Comparison of ENCODE assay signal across 13 mouse cellular contexts in the genomic region with DNA sequence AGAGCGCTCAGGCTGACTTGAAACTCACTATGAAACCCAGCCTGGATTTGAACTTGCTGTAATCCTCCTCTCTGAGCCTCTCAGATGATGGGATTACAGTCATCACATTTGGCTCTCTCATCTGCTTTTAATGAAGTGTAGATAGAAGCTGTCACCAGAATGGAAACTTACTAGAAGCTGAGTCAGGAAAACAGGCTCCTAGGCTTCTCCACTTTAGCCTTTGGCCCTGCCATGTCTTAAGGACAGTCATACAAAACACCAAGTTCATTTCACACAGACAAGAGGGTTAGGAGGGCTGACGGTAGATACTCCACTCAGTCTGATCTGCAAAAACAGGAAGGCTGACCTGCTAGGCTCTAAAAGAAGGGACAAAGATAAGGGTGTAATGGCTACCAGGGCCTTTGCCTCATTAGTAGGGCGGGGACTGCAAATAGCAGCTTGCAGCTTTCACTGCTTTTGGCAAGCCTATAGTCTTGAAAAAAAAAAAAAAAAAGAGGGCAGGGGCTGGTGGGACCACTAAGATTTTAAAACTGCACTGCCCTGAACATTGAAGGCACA. TPM values are rescaled to one million over a fixed set of nuclear protein-coding genes. Genes with fewer than 3 reads are reported as not detected.
DNase-seq lines count a peak whose midpoint lies in the region; ATAC-seq and TF ChIP-seq lines count a peak whose summit lies in the region.
"Had no signal": no experiment of that assay in that cellular context is flagged by ENCODE, and none has a peak within 500 bp of the region (broad histone marks: within the 10 kb centered on the region; RNA-seq: fewer than 3 reads in every experiment).

No protein-coding gene starts in this region.

- H3K36me3 ChIP-seq in lung, postnatal 0 days (ENCODE audit: insufficient read depth, low read length) = peaks cover 11% of the 10 kb centered on the region; the same call in 1 of the 2 replicates
- peaks cover 77% of the 10 kb centered on the region for H3K36me3 ChIP-seq in liver, embryonic 13.5 days

- H3K9ac ChIP-seq in lung, postnatal 0 days (replicated peaks; ENCODE audit: low read depth) = no peak overlapping the region
- peak overlapping the region; percentile 62 for H3K9ac ChIP-seq in liver, embryonic 13.5 days
- H3K9ac ChIP-seq: embryonic facial prominence, embryonic 13.5 days had no signal

- no peak overlapping the region for H3K4me3 ChIP-seq in lung, postnatal 0 days (ENCODE audit: low read depth, low read length)
- H3K4me3 ChIP-seq in liver, embryonic 13.5 days (replicated peaks) = peak overlapping the region; percentile 28
- H3K4me3 ChIP-seq: embryonic facial prominence, embryonic 13.5 days; myocyte had no signal

- ATAC-seq in lung, postnatal 0 days = no peak
- peak; percentile 70 for ATAC-seq in liver, embryonic 13.5 days (ENCODE audit: low read depth)

- 61% methylated on average over 3 of the region's 3 CpGs for WGBS in lung, postnatal 0 days
- WGBS in liver, embryonic 13.5 days (ENCODE audit: insufficient replicate concordance) = 41% methylated on average over 3 of the region's 3 CpGs

- H3K4me1 ChIP-seq in lung, postnatal 0 days (ENCODE audit: insufficient read depth, low read depth, low read length) = peaks cover 3% of the 10 kb centered on the region; the same call in 1 of the 2 replicates
- peaks cover 81% of the 10 kb centered on the region for H3K4me1 ChIP-seq in liver, embryonic 13.5 days (replicated peaks)

- intact Hi-C loops in heart, postnatal 25 days (cut with DNase I) = loop anchor here (5.0 kb wide), 1 partner anchor 93 kb away; no protein-coding TSS in a partner anchor

- TF ChIP-seq CTCF in lung, postnatal 0 days (IDR thresholded peaks at IDR 0.05) = no peak

- peak overlapping the region; percentile 60 for H3K27ac ChIP-seq in lung, postnatal 0 days (ENCODE audit: low read length)
- peak overlapping the region; percentile 94 for H3K27ac ChIP-seq in liver, embryonic 13.5 days

- TF ChIP-seq EP300 in lung, postnatal 0 days (IDR thresholded peaks at IDR 0.05) = no peak

- DNase-seq in heart, adult 11 months = peak; percentile 89
- DNase-seq in heart, postnatal 25 days (ENCODE audit: low spot score) = no peak
- no peak for DNase-seq in lung, postnatal 0 days (ENCODE audit: low spot score)
- DNase-seq in lung, postnatal 4 days = no peak
- no peak for DNase-seq in liver, embryonic 13.5 days
- no peak for DNase-seq in thymus, adult 18-20 months
- DNase-seq in cerebellum, adult 9-11 months = no peak
- DNase-seq in cerebellum, postnatal 4 days (ENCODE audit: low spot score in 2 of 2) = no peak
- DNase-seq: gastrocnemius, postnatal 10 days; kidney, adult 8-10 months; layer of hippocampus, postnatal 36 days had no signal

- H3K4me2 ChIP-seq in lung, postnatal 0 days (replicated peaks; ENCODE audit: low read depth, low read length) = no peak overlapping the region
- H3K4me2 ChIP-seq in liver, embryonic 13.5 days = peak overlapping the region; percentile 59
- H3K4me2 ChIP-seq: embryonic facial prominence, embryonic 13.5 days had no signal

- H3K9me3 ChIP-seq in lung, postnatal 0 days (ENCODE audit: low read length) = no peaks in the 10 kb centered on the region
- no peaks in the 10 kb centered on the region for H3K9me3 ChIP-seq in liver, embryonic 13.5 days (replicated peaks)
- H3K9me3 ChIP-seq: embryonic facial prominence, embryonic 13.5 days had no signal

- H3K27me3 ChIP-seq in lung, postnatal 0 days (replicated peaks; ENCODE audit: insufficient read depth, low read length) = no peaks in the 10 kb centered on the region
- no peaks in the 10 kb centered on the region for H3K27me3 ChIP-seq in liver, embryonic 13.5 days
- H3K27me3 ChIP-seq: embryonic facial prominence, embryonic 13.5 days had no signal

RNA-seq across cellular contexts. Expression of a gene that starts 48.0 kb away (rescaled TPM):
- 10 to 100 TPM; 25.8 to 26.8 TPM for total RNA-seq in heart, postnatal 25 days (2021)
- polyA plus RNA-seq in lung, postnatal 0 days (2015; fragmentation: Nextera tagmentation; extraction: Ambion mirVana) = 27.2 and 31.2 TPM in 2 replicates
- 19.1 and 21.4 TPM in 2 replicates for polyA plus RNA-seq in liver, embryonic 13.5 days (2015; fragmentation: Nextera tagmentation; extraction: Ambion mirVana)
